Mouse (Mus musculus) heart, adult 8-10 months (tissue): Measurements from ENCODE around the gene Kcnk18. TPM values are rescaled to one million over a fixed set of nuclear protein-coding genes. Genes with fewer than 3 reads are reported as not detected.

Source experiments
- DNase-seq: peaks from one replicate; pipeline ENCODE4 v3.0.0; 2022; ENCODE audit warnings: low spot score
- total RNA-seq, 4 experiments: library from RNA; stranded (reverse); gene quantifications; 2 replicates each; pipeline ENCODE4 v1.2.4; 2022

Kcnk18 gene
- total RNA-seq, 4 experiments from 2014 or later: not detected

DNA sequence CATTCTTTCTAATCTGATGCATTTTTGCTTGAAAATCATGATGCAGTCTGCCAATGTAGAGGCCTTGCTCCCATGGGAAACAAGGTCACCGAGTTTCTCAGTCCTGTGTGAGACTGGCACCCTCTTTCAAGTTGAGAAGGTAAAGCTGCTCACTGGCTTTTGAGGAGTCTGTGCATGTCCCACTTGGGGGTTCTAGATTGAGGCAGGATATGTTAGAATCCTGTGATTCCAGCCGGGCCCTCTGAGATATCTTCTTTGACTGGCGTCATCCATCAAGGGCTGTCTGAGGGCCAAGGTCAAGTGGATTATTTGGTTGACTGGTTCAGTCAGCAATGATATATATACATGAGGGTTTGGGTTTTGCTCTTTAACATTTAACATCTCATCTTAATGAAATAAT lies 63.0 kb downstream of the Kcnk18 start:
- DNase-seq: no peak

Other genes starting within 250 kb of the Kcnk18 start
- 1 to 10 TPM; 2.1 to 3.4 (median 2.6) TPM for gene Shtn1, start 143.1 kb upstream of the Kcnk18 start, total RNA-seq
- gene Vax1, start 49.2 kb upstream of the Kcnk18 start, total RNA-seq: not detected
- under 1 TPM; 0.69 to 0.97 (median 0.92) TPM for gene Slc18a2, start 41.7 kb downstream of the Kcnk18 start, total RNA-seq
- 100 to 1,000 TPM; 215 to 326 (median 253) TPM for gene Rps12-ps3, start 103.1 kb downstream of the Kcnk18 start, total RNA-seq
- gene Pdzd8, start 126.6 kb downstream of the Kcnk18 start, total RNA-seq: 10 to 100 TPM; 21.7 to 23.3 (median 23.0) TPM
- not detected for gene Emx2, start 239.2 kb downstream of the Kcnk18 start, total RNA-seq